Mouse (Mus musculus) mouse trophoblast stem cell (cell line): ENCODE measurements around the gene Elovl3.

Experiments used
- in situ Hi-C, 2 experiments: fragments of 300-500 bp; cut with MseI, MboI; formaldehyde crosslinking; loops; 2 replicates in 1 of 2; 3 replicates in 1 of 2; pipeline ENCODE4 v1.15.1; 2025

Gene Elovl3

GRCm38 (mm10) chr19:46131694-46132525, at the start of gene Elovl3:
Elovl3 (plus strand) TSS chr19:46131897.
- in situ Hi-C loops = loop anchor here (10.0 kb wide), 1 partner anchor 123 kb away; no protein-coding TSS in a partner anchor

GRCm38 (mm10) chr19:46085185-46085584, 46.5 kb upstream of the Elovl3 start:
- in situ Hi-C loops = no loop called here

- in situ Hi-C loops = no loop called here
These were observed 45.4 kb upstream of the Elovl3 start for GRCm38 (mm10) chr19:46086337-46086736.

- in situ Hi-C loops = no loop called here
These were observed 43.8 kb upstream of the Elovl3 start for GRCm38 (mm10) chr19:46087871-46088270.

GRCm38 (mm10) chr19:46091641-46092040, 40.1 kb upstream of the Elovl3 start:
- in situ Hi-C loops = no loop called here

- in situ Hi-C loops = no loop called here
These were observed 37.6 kb upstream of the Elovl3 start for GRCm38 (mm10) chr19:46094144-46094543.

GRCm38 (mm10) chr19:46095291-46095690, 36.4 kb upstream of the Elovl3 start:
- in situ Hi-C loops = no loop called here

GRCm38 (mm10) chr19:46096396-46096795, 35.3 kb upstream of the Elovl3 start:
- in situ Hi-C loops = no loop called here

GRCm38 (mm10) chr19:46099561-46099960, 32.1 kb upstream of the Elovl3 start:
- in situ Hi-C loops = no loop called here

GRCm38 (mm10) chr19:46103437-46104186, 28.1 kb upstream of the Elovl3 start:
- in situ Hi-C loops = no loop called here

- in situ Hi-C loops = no loop called here
These were observed 27.5 kb upstream of the Elovl3 start for GRCm38 (mm10) chr19:46104187-46104557.

GRCm38 (mm10) chr19:46110214-46110613, 21.5 kb upstream of the Elovl3 start:
- in situ Hi-C loops = no loop called here

GRCm38 (mm10) chr19:46110781-46111180, 20.9 kb upstream of the Elovl3 start:
- in situ Hi-C loops = no loop called here

GRCm38 (mm10) chr19:46114617-46115016, 17.1 kb upstream of the Elovl3 start:
- in situ Hi-C loops = no loop called here

- in situ Hi-C loops = no loop called here
These were observed 12.2 kb upstream of the Elovl3 start for GRCm38 (mm10) chr19:46119458-46119857.

GRCm38 (mm10) chr19:46120872-46121271, 10.8 kb upstream of the Elovl3 start:
- in situ Hi-C loops = no loop called here

- in situ Hi-C loops = no loop called here
These were observed 7.8 kb upstream of the Elovl3 start for GRCm38 (mm10) chr19:46123876-46124275.

- in situ Hi-C loops = no loop called here
These were observed 7.0 kb upstream of the Elovl3 start for GRCm38 (mm10) chr19:46124651-46125050.

GRCm38 (mm10) chr19:46126301-46126700, 5.4 kb upstream of the Elovl3 start:
- in situ Hi-C loops = no loop called here

- in situ Hi-C loops = loop anchor here (10.0 kb wide), 1 partner anchor 125 kb away; no protein-coding TSS in a partner anchor
These were observed 2.0 kb upstream of the Elovl3 start for GRCm38 (mm10) chr19:46129737-46130136.

- in situ Hi-C loops = loop anchor here (10.0 kb wide), 1 partner anchor 124 kb away; no protein-coding TSS in a partner anchor
These were observed 414 bp upstream of the Elovl3 start for GRCm38 (mm10) chr19:46131283-46131682.

GRCm38 (mm10) chr19:46132577-46132976, 880 bp downstream of the Elovl3 start:
- in situ Hi-C loops = loop anchor here (10.0 kb wide), 1 partner anchor 122 kb away; no protein-coding TSS in a partner anchor
